Mouse (Mus musculus): ENCODE results near the gene Dmrta1. TPM values are rescaled to one million over a fixed set of nuclear protein-coding genes. Genes with fewer than 3 reads are reported as not detected.

Dmrta1 gene
- 0.31 TPM in 1 of 2 replicates, not detected in the other for polyA plus RNA-seq (2011; ENCODE audit: insufficient read depth, insufficient read length, low read depth, missing spikeins)

GRCm38 (mm10) chr4:89679195-89679594 lies at the start of gene Dmrta1:
Gene Dmrta1 (plus strand): TSS chr4:89679436.
- H3K4me1 ChIP-seq (ENCODE audit: control insufficient read depth, insufficient read depth, low read length): no peaks in the 10 kb centered on the region
- no peak within 1 kb of the TSS for H3K27ac ChIP-seq (ENCODE audit: insufficient read depth, low read length)
- H3K27me3 ChIP-seq (ENCODE audit: control insufficient read depth, insufficient read depth, low read length, poor library complexity, severe bottlenecking): no peaks in the 10 kb centered on the region
- no peaks in the 10 kb centered on the region for H3K36me3 ChIP-seq (ENCODE audit: control insufficient read depth, insufficient read depth, low read length, poor library complexity, severe bottlenecking)
- H3K9ac ChIP-seq (ENCODE audit: low read depth, poor library complexity, severe bottlenecking): no peak within 1 kb of the TSS
- no peaks in the 10 kb centered on the region for H3K9me3 ChIP-seq (replicated peaks; ENCODE audit: control insufficient read depth, insufficient read depth, low read length, poor library complexity, severe bottlenecking)
- H3K4me3 ChIP-seq (ENCODE audit: low read depth, low read length): no peak within 1 kb of the TSS
- TF ChIP-seq CTCF (IDR thresholded peaks at IDR 0.05; ENCODE audit: low read depth, low read length): no peak
- no peak for TF ChIP-seq EP300 (IDR thresholded peaks at IDR 0.05; ENCODE audit: insufficient read depth, low read depth, low read length)
- TF ChIP-seq POLR2A (IDR thresholded peaks at IDR 0.05; ENCODE audit: insufficient read depth, low read length): no peak

GRCm38 (mm10) chr4:89630374-89631079 lies 48.7 kb upstream of the Dmrta1 start:
- H3K27ac ChIP-seq (ENCODE audit: insufficient read depth, low read length): no peak overlapping the region
- no peaks in the 10 kb centered on the region for H3K27me3 ChIP-seq (ENCODE audit: control insufficient read depth, insufficient read depth, low read length, poor library complexity, severe bottlenecking)
- no peak overlapping the region for H3K9ac ChIP-seq (ENCODE audit: low read depth, poor library complexity, severe bottlenecking)
- no peak for TF ChIP-seq CTCF (IDR thresholded peaks at IDR 0.05; ENCODE audit: low read depth, low read length)
- TF ChIP-seq EP300 (IDR thresholded peaks at IDR 0.05; ENCODE audit: insufficient read depth, low read depth, low read length): no peak
- no peak for TF ChIP-seq POLR2A (IDR thresholded peaks at IDR 0.05; ENCODE audit: insufficient read depth, low read length)
- no peaks in the 10 kb centered on the region for H3K9me3 ChIP-seq (replicated peaks; ENCODE audit: control insufficient read depth, insufficient read depth, low read length, poor library complexity, severe bottlenecking)
- no peaks in the 10 kb centered on the region for H3K4me1 ChIP-seq (ENCODE audit: control insufficient read depth, insufficient read depth, low read length)
- no peaks in the 10 kb centered on the region for H3K36me3 ChIP-seq (ENCODE audit: control insufficient read depth, insufficient read depth, low read length, poor library complexity, severe bottlenecking)
- H3K4me3 ChIP-seq (ENCODE audit: low read depth, low read length): no peak overlapping the region

- no peaks in the 10 kb centered on the region for H3K36me3 ChIP-seq (ENCODE audit: control insufficient read depth, insufficient read depth, low read length, poor library complexity, severe bottlenecking)
- no peaks in the 10 kb centered on the region for H3K27me3 ChIP-seq (ENCODE audit: control insufficient read depth, insufficient read depth, low read length, poor library complexity, severe bottlenecking)
- no peaks in the 10 kb centered on the region for H3K9me3 ChIP-seq (replicated peaks; ENCODE audit: control insufficient read depth, insufficient read depth, low read length, poor library complexity, severe bottlenecking)
- no peak overlapping the region for H3K4me3 ChIP-seq (ENCODE audit: low read depth, low read length)
- H3K27ac ChIP-seq (ENCODE audit: insufficient read depth, low read length): no peak overlapping the region
- no peak overlapping the region for H3K9ac ChIP-seq (ENCODE audit: low read depth, poor library complexity, severe bottlenecking)
- no peaks in the 10 kb centered on the region for H3K4me1 ChIP-seq (ENCODE audit: control insufficient read depth, insufficient read depth, low read length)
- TF ChIP-seq CTCF (IDR thresholded peaks at IDR 0.05; ENCODE audit: low read depth, low read length): no peak
- TF ChIP-seq POLR2A (IDR thresholded peaks at IDR 0.05; ENCODE audit: insufficient read depth, low read length): no peak
- TF ChIP-seq EP300 (IDR thresholded peaks at IDR 0.05; ENCODE audit: insufficient read depth, low read depth, low read length): no peak
Observed at GRCm38 (mm10) chr4:89631560-89631959, 47.7 kb upstream of the Dmrta1 start.

- Histone ChIP-seq H3K36me3 (ENCODE audit: control insufficient read depth, insufficient read depth, low read length, poor library complexity, severe bottlenecking) (no peaks in the 10 kb centered on the region), H3K27ac (ENCODE audit: insufficient read depth, low read length) (no peak overlapping the region), H3K4me1 (ENCODE audit: control insufficient read depth, insufficient read depth, low read length) (no peaks in the 10 kb centered on the region), H3K9ac (ENCODE audit: low read depth, poor library complexity, severe bottlenecking) (no peak overlapping the region), H3K4me3 (ENCODE audit: low read depth, low read length) (no peak overlapping the region), H3K9me3 (replicated peaks; ENCODE audit: control insufficient read depth, insufficient read depth, low read length, poor library complexity, severe bottlenecking) (no peaks in the 10 kb centered on the region), H3K27me3 (ENCODE audit: control insufficient read depth, insufficient read depth, low read length, poor library complexity, severe bottlenecking) (no peaks in the 10 kb centered on the region)
- TF ChIP-seq POLR2A (IDR thresholded peaks at IDR 0.05; ENCODE audit: insufficient read depth, low read length): no peak
- no peak for TF ChIP-seq CTCF (IDR thresholded peaks at IDR 0.05; ENCODE audit: low read depth, low read length)
- no peak for TF ChIP-seq EP300 (IDR thresholded peaks at IDR 0.05; ENCODE audit: insufficient read depth, low read depth, low read length)
Observed at GRCm38 (mm10) chr4:89638651-89639050, 40.6 kb upstream of the Dmrta1 start.

- no peak overlapping the region for H3K9ac ChIP-seq (ENCODE audit: low read depth, poor library complexity, severe bottlenecking)
- H3K4me1 ChIP-seq (ENCODE audit: control insufficient read depth, insufficient read depth, low read length): no peaks in the 10 kb centered on the region
- no peak overlapping the region for H3K4me3 ChIP-seq (ENCODE audit: low read depth, low read length)
- no peak for TF ChIP-seq CTCF (IDR thresholded peaks at IDR 0.05; ENCODE audit: low read depth, low read length)
- no peak for TF ChIP-seq POLR2A (IDR thresholded peaks at IDR 0.05; ENCODE audit: insufficient read depth, low read length)
- no peaks in the 10 kb centered on the region for H3K27me3 ChIP-seq (ENCODE audit: control insufficient read depth, insufficient read depth, low read length, poor library complexity, severe bottlenecking)
- H3K36me3 ChIP-seq (ENCODE audit: control insufficient read depth, insufficient read depth, low read length, poor library complexity, severe bottlenecking): no peaks in the 10 kb centered on the region
- no peaks in the 10 kb centered on the region for H3K9me3 ChIP-seq (replicated peaks; ENCODE audit: control insufficient read depth, insufficient read depth, low read length, poor library complexity, severe bottlenecking)
- no peak overlapping the region for H3K27ac ChIP-seq (ENCODE audit: insufficient read depth, low read length)
Observed at GRCm38 (mm10) chr4:89644235-89645115, 34.8 kb upstream of the Dmrta1 start.

Measured in ES-Bruce4 (cell line).